Mouse (Mus musculus): ENCODE results near the gene Hist1h2bj. TPM values are rescaled to one million over a fixed set of nuclear protein-coding genes. Genes with fewer than 3 reads are reported as not detected.

The Hist1h2bj gene
- total RNA-seq (2014; fragmentation: Nextera tagmentation) (83.1 and 134 TPM in 2 replicates), total RNA-seq (2017) (859 and 990 TPM in 2 replicates)

DNA sequence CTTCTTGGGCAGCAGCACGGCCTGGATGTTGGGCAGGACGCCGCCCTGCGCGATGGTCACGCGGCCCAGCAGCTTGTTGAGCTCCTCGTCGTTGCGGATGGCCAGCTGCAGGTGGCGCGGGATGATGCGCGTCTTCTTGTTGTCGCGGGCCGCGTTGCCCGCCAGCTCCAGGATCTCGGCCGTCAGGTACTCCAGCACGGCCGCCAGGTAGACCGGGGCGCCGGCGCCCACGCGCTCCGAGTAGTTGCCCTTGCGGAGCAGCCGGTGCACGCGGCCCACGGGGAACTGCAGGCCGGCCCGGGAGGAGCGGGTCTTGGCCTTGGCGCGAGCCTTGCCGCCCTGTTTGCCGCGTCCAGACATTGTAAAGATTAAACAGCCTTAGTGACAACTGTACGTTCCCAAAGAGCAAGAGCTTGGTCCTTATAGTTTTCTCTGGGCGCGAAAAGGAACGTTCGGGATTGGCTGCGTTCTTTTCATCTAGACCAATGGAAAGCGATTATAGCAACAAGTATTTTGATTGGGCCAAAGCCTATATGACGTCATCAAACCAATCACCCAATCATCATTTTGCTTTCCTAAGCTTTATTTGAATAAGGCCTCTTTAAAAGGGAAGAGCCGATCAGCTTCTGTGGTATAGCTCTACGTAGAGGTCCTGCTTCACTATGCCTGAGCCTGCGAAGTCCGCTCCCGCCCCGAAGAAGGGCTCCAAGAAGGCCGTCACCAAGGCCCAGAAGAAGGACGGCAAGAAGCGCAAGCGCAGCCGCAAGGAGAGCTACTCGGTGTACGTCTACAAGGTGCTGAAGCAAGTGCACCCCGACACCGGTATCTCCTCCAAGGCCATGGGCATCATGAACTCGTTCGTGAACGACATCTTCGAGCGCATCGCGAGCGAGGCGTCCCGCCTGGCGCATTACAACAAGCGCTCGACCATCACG, at the start of gene Hist1h2bj, which contains the start of gene Hist1h2ag:
Gene Hist1h2bj, plus strand, starts transcription at position 647 of the 935 bp plus-strand sequence.
Gene Hist1h2ag, minus strand, starts transcription at position 377 of the 935 bp plus-strand sequence.
- peak; percentile 71 for ATAC-seq (replicated peaks; ENCODE audit: poor library complexity, severe bottlenecking)

DNA sequence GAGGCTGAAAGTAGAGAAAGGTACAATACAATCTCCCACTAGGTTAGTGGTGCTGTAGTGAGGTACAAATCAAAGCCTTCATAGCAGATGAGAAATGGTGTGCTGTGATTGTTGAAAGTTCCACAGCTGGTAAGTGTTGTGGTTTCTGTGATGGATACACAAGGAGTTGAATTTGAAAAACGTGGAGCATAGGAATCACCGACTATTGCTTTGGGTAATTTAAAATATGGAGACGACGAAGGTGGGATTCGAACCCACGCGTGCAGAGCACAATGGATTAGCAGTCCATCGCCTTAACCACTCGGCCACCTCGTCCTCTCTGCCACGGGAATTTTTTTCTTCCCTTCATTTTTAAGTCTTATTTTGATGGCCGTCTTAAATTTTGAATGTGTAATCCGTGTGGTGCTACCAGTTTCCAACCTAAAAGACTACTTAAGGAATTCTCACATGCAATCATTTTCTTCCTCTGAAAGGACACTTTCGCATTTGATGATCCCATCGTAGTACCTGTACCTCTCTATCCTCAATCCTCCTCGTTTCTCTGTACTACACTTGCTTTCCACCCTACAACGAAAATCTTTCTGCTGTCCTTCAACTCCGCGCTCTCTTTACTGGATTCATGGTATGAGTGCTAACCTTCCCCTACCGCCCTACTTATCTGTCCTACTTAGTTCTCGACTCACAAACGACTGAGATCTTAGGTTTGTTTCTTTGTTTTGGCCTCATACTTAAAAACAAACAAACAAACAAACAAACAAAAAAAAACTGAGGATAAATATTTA, 48.9 kb upstream of the Hist1h2bj start:
- ATAC-seq (replicated peaks; ENCODE audit: poor library complexity, severe bottlenecking): no peak

DNA sequence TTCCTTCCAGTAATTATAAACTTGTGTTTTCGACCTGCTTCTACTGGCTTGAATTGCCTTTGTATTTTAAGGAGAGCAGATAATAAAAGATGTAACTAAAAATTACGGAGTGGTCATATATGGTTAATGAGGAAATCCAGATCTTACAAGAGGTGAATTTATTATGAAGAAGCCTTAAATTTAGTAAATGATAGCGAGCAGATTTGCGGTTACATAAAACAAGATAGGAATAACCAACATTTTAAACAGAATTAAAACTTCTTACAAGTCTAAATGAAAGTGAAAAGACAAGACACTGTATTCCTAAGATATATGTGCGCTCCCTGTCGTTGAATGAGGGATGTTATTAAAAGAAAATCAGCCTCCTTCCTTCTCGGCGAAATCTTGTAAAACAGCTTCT, 48.1 kb upstream of the Hist1h2bj start:
- no peak for ATAC-seq (replicated peaks; ENCODE audit: poor library complexity, severe bottlenecking)

DNA sequence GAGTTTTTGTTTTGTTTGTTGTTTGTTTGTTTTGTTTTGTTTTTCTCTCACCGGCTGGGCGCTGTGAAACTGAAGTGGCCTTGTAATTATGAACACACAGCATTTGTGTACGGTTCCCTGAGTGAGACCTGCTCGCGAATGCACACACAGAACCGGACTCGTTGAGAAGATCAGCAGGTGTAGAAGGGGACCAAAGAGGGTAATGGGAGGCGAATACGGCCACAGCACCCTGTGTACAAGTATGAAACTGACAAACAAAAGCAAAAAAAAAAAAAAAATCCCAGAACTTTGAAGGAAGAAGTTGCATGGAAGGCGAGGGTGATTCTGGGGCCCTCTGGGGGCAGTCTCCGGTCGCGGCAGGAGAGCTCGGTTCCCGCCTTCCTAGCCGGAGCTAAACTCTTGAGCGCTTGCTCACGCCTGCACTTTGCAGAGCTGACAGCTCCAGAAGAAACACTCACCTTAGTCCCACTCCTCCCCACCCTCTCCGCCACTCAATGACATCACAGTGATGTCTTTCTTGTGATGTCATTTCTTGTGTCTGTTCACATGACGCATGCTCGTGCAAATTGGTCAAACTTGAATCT, 47.6 kb upstream of the Hist1h2bj start:
- ATAC-seq (replicated peaks; ENCODE audit: poor library complexity, severe bottlenecking): peak; percentile 67

DNA sequence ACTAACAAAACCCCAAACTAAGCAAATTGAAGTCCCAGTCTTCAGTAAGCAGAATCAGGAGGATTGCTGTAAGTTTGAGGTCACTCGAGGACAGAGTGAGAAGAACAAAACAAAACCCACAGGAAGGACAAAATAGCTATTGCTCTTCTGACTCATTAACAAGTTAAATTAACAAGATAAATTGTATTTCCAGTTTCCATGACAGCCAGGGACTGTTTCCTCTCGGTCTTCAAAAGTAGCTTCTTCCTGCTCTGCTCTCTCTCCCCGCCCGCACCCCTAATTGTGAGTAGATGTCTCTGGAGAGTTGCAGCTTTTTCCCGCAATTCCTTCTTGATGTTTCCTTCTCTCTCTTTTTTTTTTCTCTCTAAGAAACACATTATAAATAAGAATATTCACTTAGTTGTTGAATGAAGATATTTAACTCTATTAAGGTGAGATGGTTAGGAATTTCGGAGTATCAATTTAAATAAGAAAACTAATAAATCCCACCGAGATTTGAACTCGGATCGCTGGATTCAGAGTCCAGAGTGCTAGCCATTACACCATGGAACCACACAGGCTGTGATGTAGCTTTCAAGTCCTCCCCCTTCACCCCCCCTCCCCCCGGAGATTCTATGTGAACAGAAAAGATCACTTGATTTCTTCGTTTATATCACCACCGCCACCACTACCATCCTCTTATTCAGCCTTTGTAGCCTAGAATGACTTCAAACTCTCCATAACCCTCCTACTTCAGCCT, 46.7 kb upstream of the Hist1h2bj start:
- peak; percentile 66 for ATAC-seq (replicated peaks; ENCODE audit: poor library complexity, severe bottlenecking)

DNA sequence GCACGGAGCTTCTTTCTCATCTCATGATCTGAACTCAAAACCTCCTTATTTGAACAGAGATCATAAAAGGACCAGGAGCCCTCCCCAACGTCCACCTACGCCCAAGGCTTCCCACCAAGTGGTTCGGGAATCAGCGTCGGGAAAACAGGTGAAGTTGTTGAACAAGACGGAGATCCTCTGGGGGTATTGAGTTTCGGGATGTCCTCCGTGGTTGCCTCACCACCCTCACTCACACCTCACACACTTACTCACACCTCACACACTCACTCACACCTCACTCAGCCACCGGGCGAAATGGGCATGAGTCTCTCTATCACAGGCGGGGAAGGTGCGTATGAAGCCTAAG, 46.2 kb upstream of the Hist1h2bj start:
- ATAC-seq (replicated peaks; ENCODE audit: poor library complexity, severe bottlenecking): no peak

DNA sequence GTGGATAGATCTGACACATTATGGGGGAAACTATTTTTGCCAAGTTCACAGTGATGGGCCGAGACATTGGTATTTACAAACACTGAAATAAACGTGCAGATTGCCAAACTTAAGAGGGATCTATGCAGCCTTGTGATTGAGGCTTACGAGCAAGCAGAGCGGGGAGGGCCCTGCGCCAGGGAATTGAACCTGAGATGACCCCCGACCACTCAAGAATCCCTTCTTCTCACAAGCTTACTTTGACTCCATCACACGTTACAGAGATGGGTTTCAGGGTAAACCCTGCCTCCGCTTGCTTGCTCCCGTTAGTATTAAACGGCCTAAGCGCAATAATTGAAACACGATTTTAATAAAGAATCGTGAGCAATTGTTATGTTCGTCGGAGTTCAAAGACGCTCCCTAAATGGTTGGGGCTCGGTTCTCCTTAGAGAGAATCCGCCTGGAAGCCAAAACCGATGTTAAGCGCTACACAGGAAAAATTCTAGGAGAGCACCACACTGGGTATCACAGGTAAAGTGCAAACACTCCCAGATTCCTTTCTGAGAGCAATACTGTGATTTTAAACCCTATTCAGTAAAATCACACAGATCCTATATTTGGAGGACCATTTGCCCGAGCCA, 45.7 kb upstream of the Hist1h2bj start:
- ATAC-seq (replicated peaks; ENCODE audit: poor library complexity, severe bottlenecking): no peak

DNA sequence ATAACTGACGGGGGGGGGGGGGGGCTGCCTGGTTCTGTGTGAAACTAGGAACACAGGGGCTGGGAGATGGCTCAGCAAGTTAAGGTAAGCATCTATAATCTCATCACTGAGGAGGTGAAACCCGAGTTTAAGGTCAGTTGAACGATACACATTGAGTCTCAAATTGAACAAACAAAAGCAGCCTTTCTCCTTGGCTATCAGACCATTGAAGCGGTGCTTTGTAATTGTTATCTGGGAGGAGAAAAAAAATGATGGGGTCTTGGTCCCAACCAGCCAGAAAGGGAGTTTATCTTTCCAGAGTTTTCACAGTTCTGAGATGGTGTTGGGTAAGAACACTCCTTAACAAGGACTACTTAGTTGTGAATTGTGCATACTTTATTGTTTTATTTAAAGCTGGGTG, 45.2 kb upstream of the Hist1h2bj start:
- ATAC-seq (replicated peaks; ENCODE audit: poor library complexity, severe bottlenecking): no peak

DNA sequence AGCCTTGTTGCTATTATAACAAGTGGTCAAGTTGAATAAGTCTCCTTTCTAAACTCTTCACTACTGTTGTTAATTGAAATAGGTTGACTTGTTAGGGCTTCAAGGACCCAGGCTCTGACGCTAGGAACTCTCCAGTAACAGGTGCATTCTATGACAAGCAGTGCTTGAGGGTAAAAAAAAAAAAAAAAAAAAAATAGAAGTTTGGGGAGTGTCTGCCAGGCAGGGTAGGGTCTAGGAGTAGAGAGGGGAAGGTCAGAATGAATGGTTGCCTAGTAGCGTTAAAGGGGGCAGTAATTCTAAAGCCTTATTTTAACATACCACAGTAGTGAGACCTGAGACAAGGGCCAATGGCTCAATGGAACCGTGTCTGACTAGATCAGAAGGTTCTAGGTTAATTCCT, 44.6 kb upstream of the Hist1h2bj start:
- ATAC-seq (replicated peaks; ENCODE audit: poor library complexity, severe bottlenecking): no peak

DNA sequence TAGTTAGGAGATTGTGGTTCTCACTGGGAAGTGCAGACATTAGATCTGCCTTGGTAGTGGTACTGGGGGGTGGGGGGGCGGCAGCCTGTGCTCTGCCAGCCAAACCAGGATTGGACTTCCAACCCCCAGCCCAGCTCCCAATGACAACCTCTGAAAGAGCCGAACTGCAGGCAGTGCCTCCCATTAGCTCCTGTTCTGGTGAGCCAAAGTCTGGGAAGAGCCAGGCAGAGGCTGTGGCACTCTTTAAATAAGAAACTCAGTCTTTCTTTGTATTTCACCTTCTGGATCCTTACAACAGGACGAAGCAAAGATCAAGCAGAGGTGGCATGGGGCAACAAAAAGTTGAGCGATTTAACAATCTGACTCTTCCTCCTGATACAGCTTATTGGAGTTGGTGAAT, 43.9 kb upstream of the Hist1h2bj start:
- no peak for ATAC-seq (replicated peaks; ENCODE audit: poor library complexity, severe bottlenecking)

DNA sequence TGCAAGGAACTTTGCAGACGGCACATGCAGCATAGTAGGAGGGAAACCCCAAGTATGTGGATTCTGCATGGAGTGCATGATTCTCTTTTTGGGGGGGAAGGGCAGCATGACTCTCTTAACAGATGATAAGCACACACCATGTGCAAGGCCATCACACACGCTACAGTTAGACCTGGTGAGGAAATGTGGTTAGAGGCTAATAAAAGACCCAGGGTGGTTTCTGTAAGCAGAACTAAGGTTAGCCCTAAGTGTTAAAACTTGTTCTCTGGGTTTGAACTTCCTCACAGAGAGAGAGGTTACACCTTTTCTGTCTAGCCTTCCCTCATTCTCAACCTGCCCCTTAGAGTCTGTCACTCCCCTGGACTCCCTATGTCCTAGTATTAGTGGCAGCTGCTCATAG, 41.7 kb upstream of the Hist1h2bj start:
- peak; percentile 41 for ATAC-seq (replicated peaks; ENCODE audit: poor library complexity, severe bottlenecking)

DNA sequence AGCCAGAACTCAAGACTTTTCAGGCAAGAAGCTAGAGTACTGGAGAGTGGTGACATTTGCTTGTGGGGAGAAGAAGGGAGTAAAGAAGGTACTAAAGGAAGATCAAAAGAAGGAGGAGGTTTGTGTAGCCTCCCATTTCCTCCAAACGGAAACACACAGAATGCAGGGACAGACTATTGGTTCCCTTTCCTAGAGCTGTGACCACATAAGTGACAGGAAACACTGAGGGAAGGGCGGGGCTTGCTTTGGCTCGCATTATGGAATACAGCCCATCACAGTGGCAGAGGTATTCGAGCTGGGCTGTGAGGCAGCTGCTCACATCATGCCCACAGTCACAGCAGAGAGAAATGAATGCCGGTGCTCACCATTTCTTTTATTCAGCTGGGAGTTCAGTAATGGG, 41.2 kb upstream of the Hist1h2bj start:
- peak; percentile 57 for ATAC-seq (replicated peaks; ENCODE audit: poor library complexity, severe bottlenecking)

DNA sequence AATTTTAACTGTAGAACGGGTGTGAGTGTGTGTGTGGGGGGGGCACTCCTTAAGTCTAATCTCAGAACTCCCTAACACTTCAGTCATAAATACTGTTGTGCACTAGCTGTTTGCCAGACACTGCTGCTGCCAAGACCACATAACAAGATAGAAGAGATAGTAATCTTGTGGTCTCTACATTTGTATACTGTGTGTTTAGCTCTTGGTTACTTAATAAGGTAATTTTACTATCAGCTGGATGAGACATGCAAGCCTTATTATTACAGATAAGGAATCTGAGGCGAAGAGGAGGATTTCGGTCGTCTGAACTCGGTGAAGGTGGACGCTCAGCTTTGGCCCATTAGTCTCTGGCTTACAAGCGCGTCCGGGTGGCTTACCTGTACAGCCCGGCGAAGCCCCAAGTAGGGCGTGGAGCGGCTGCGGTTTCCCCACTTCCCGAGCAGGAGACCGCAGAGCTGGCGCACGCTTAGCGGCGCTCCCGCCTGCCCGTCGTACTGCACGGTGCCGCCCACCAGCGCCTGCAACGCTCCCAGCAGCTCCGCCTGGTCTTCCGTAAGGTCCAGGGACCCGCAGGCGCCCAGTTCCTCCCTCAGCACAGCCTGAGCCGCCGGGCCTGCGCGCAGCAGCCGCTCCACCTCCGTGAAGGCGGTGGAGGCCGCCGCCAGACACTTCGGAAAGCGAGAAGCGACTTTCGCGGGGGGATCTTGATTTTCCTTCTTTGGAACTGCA, 37.2 kb upstream of the Hist1h2bj start:
- ATAC-seq (replicated peaks; ENCODE audit: poor library complexity, severe bottlenecking): peak; percentile 52

DNA sequence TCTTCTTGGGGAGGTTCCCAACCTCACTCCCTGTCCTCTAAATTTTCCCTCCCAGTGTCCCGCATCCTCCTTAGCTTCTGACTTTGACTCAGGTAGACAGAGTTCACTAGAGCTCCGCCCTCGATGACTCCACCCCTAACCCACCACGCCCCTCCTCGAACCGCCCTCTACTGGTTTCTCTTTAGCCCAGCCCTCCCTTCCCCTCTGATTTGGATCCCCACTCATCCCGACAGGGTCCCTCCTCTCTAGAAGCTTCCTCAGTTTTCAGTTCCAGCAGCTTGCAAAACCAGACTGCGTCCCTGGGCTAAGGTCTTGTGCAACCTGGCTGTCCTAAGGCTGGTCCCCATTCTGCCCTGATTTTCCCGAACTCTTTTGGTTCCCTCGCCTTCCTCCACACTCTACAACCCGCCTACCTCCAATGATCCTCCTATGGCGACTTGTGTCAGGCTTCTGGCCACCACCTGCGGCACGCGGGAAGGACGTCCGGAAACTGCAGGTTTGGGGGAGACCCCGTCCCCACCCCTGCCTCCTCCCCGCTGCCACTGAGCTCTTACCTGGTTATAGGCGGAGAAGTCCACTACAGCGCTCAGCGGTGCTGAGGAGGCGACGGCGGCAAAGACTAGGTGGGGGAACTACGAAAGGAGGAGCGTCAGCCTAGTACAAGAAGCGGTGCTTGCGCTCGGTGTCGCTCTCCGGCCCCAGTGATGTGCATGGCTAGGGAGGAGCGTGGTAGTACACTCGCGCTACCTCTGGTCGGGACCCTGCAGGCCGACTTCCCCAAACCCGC, 36.5 kb upstream of the Hist1h2bj start:
- peak; percentile 43 for ATAC-seq (replicated peaks; ENCODE audit: poor library complexity, severe bottlenecking)

DNA sequence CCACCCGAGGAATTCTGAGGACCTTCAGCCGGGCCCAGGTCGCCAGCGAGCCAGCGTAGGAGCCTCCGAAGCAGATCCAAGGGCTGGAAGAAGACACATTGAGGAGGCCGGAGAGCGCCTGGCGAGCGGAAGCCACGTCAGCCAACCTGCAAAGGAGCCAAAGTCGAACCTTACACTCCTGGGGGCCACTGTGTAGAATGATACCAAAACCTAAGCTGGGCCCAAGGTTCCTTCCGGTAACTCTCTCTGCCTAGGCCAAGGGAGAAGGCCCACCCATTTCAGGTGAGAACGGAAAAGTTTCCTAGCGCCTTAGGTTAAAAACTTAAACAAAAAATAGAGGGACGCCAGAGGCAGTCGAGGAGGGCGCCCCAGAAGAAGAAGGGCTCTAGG, 35.9 kb upstream of the Hist1h2bj start:
- no peak for ATAC-seq (replicated peaks; ENCODE audit: poor library complexity, severe bottlenecking)

DNA sequence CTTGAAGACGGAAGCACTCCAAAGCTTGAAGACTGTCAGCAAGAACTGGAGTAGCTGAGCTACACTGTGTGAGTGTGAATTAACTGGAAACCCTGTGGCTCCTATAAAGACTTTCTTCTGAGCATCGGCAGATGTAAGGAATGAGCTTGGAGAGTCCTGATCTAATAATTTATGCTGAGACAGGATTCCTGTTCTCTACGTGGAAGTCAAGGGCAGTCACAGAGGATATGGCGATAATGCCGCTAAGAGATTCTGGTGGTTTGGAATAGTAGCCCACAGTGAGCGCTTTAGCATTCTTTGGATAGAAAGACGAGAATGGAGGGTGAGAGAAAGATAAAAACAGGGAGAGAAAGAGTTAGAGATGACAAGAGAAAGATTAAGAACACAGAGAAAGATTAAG, 35.1 kb upstream of the Hist1h2bj start:
- no peak for ATAC-seq (replicated peaks; ENCODE audit: poor library complexity, severe bottlenecking)

DNA sequence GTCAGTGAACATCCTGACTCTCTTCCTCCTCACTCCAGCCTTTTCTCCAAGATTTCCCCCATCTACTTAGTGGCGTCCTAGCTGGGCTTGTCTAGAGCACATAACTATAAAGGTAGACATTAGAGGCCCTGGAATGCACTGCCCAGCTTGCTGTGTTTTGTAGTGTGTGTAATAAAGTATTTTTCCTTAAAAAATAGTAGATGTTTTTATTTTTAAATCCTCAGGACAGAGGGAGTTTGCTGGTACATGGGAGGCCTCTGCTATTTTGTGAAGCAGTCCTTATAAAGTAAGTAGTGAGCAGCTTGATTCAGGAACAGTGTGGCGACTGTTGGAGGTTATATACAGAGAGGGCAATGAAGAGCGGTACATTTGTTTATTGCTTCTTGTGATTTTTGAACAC, 34.3 kb upstream of the Hist1h2bj start:
- ATAC-seq (replicated peaks; ENCODE audit: poor library complexity, severe bottlenecking): no peak

DNA sequence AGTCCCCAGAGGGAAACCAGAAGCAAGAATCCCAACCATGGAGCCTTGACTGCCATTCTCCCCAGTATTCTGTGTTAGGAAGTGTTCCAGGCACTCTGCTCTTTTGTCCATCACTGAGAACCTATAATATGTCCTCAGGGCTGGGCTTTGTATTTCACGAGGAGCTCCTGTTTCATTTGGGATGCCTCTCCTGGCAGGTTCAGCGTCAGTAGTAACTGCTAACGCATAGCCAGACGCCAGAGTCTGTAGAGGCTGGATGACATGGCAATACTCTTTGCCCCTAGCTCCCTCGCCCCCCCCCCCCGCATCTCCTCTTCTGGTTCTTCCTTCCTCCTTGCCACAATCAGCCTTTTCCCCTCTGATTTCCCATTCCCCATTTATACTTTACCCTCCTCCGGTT, 33.4 kb upstream of the Hist1h2bj start, which contains the start of gene Prss16:
Gene Prss16, minus strand, starts transcription at position 101 of the 400 bp plus-strand sequence.
- no peak for ATAC-seq (replicated peaks; ENCODE audit: poor library complexity, severe bottlenecking)

Measured in granulocyte monocyte progenitor cell, adult 5-6 weeks (primary cell).